Mouse (Mus musculus) MEL (cell line): ENCODE results near the gene Ccdc120. TPM values are rescaled to one million over a fixed set of nuclear protein-coding genes. Genes with fewer than 3 reads are reported as not detected.

ENCODE experiments used
- DNase-seq: peaks from one replicate; pipeline ENCODE4 v3.0.0; 2011; ENCODE audit warnings: low read depth, low spot score
- H3K27ac ChIP-seq: 2 replicates; pipeline ENCODE4 v1.5.1; 2012; ENCODE audit warnings: low read depth, mild to moderate bottlenecking, control low read depth, low read length, moderate library complexity; ENCODE audit not compliant: control insufficient read depth
- H3K27me3 ChIP-seq, 2 experiments: fragments of 150-350 bp in 1 of 2; sonication (generic) in 1 of 2; 2 replicates each; pipeline ENCODE4 v1.6.1; 2012; ENCODE audit warnings: low read length in 2 of 2, mild to moderate bottlenecking in 2 of 2, improper control_type of control experiment in 1 of 2, moderate library complexity in 1 of 2; ENCODE audit not compliant: insufficient read depth in 2 of 2, control insufficient read depth in 1 of 2
- H3K36me3 ChIP-seq, 2 experiments: 2 replicates each; pipeline ENCODE4 v1.6.1; 2012 to 2014; ENCODE audit warnings: low read length in 2 of 2, improper control_type of control experiment in 1 of 2, inconsistent platforms in 1 of 2, mild to moderate bottlenecking in 1 of 2; ENCODE audit not compliant: insufficient read depth in 2 of 2, control insufficient read depth in 1 of 2
- H3K4me1 ChIP-seq, 2 experiments: fragments of 150-350 bp in 1 of 2; sonication (generic) in 1 of 2; 2 replicates each; pipeline ENCODE4 v1.6.1; 2012; ENCODE audit warnings: low read length in 2 of 2, improper control_type of control experiment in 1 of 2, mild to moderate bottlenecking in 1 of 2; ENCODE audit not compliant: insufficient read depth in 2 of 2, control insufficient read depth in 1 of 2
- H3K4me3 ChIP-seq, 2 experiments: fragments of 150-350 bp in 1 of 2; sonication (generic) in 1 of 2; 2 replicates each; pipeline ENCODE4 v1.5.1; 2012; ENCODE audit warnings: low read depth in 2 of 2, low read length in 2 of 2, mild to moderate bottlenecking in 2 of 2, moderate library complexity in 2 of 2, control low read depth in 1 of 2, improper control_type of control experiment in 1 of 2; ENCODE audit not compliant: control insufficient read depth in 1 of 2, insufficient read depth in 1 of 2
- H3K79me2 ChIP-seq: 2 replicates; pipeline ENCODE4 v1.6.1; 2012; ENCODE audit warnings: mild to moderate bottlenecking, low read length, moderate library complexity; ENCODE audit not compliant: control insufficient read depth, poor library complexity, insufficient read depth
- H3K9ac ChIP-seq: 2 replicates; pipeline ENCODE4 v1.6.1; 2012; ENCODE audit warnings: low read depth, mild to moderate bottlenecking, control low read depth, low read length, moderate library complexity; ENCODE audit not compliant: control insufficient read depth, poor library complexity, severe bottlenecking
- H3K9me3 ChIP-seq: fragments of 150-350 bp; sonication (generic); replicated peaks from 2 replicates; pipeline ENCODE4 v1.6.1; 2012; ENCODE audit warnings: mild to moderate bottlenecking, low read length, improper control_type of control experiment, moderate library complexity; ENCODE audit not compliant: insufficient read depth
- CHD2 ChIP-seq: IDR thresholded peaks from 2 replicates; pipeline ENCODE4 v1.6.1; 2011; ENCODE audit warnings: low read length, improper control_type of control experiment
- CTCF ChIP-seq, 3 experiments: IDR thresholded peaks in 2 of 3; conservative IDR thresholded peaks in 1 of 3; 2 replicates each; pipeline ENCODE4 v1.5.1; 2011 to 2012; ENCODE audit warnings: low read length in 3 of 3, low read depth in 2 of 3, mild to moderate bottlenecking in 2 of 3, improper control_type of control experiment in 1 of 3, inconsistent platforms in 1 of 3, mixed read lengths in 1 of 3, moderate library complexity in 1 of 3; ENCODE audit not compliant: control insufficient read depth in 1 of 3, insufficient read depth in 1 of 3, poor library complexity in 1 of 3, severe bottlenecking in 1 of 3
- E2F4 ChIP-seq: IDR thresholded peaks from 2 replicates; pipeline ENCODE4 v1.6.1; 2011; ENCODE audit warnings: low read depth, low read length, improper control_type of control experiment, borderline replicate concordance
- EP300 ChIP-seq, 2 experiments: IDR thresholded peaks; 2 replicates each; pipeline ENCODE4 v1.6.1; 2011; ENCODE audit warnings: improper control_type of control experiment in 2 of 2, low read length in 2 of 2, low read depth in 1 of 2, mild to moderate bottlenecking in 1 of 2
- GATA1 ChIP-seq: IDR thresholded peaks from 2 replicates; pipeline ENCODE4 v1.6.1; 2011; ENCODE audit warnings: low read depth, low read length, improper control_type of control experiment
- HCFC1 ChIP-seq: IDR thresholded peaks from 2 replicates; pipeline ENCODE4 v1.6.1; 2012; ENCODE audit warnings: low read depth, mild to moderate bottlenecking, inconsistent platforms, low read length, improper control_type of control experiment, moderate library complexity
- KAT2A ChIP-seq: conservative IDR thresholded peaks from 2 replicates; pipeline ENCODE4 v1.6.1; 2012; ENCODE audit warnings: low read depth, low read length, improper control_type of control experiment, inconsistent platforms
- MYC ChIP-seq: IDR thresholded peaks from 2 replicates; pipeline ENCODE4 v1.6.1; 2011; ENCODE audit warnings: low read depth, mild to moderate bottlenecking, low read length, improper control_type of control experiment, moderate library complexity
- NELFE ChIP-seq: IDR thresholded peaks from 2 replicates; pipeline ENCODE4 v1.6.1; 2011; ENCODE audit warnings: low read depth, low read length, improper control_type of control experiment
- NRF1 ChIP-seq: IDR thresholded peaks from 2 replicates; pipeline ENCODE4 v1.6.1; 2014; ENCODE audit warnings: low read depth, mild to moderate bottlenecking, inconsistent platforms, low read length, improper control_type of control experiment, moderate library complexity; ENCODE audit not compliant: poor library complexity, insufficient read depth, severe bottlenecking
- POLR2A ChIP-seq, 2 experiments: IDR thresholded peaks; 2 replicates each; pipeline ENCODE4 v1.6.1; 2011 to 2012; ENCODE audit warnings: low read length in 2 of 2, mild to moderate bottlenecking in 2 of 2, control low read depth in 1 of 2, improper control_type of control experiment in 1 of 2, low read depth in 1 of 2, moderate library complexity in 1 of 2; ENCODE audit not compliant: control insufficient read depth in 1 of 2, insufficient read depth in 1 of 2, poor library complexity in 1 of 2
- POLR2AphosphoS2 ChIP-seq: IDR thresholded peaks from 2 replicates; pipeline ENCODE4 v1.6.1; 2011; ENCODE audit warnings: low read length, improper control_type of control experiment
- RAD21 ChIP-seq: IDR thresholded peaks from 2 replicates; pipeline ENCODE4 v1.6.1; 2011; ENCODE audit warnings: mild to moderate bottlenecking, low read depth, low read length, improper control_type of control experiment
- SMC3 ChIP-seq: IDR thresholded peaks from 2 replicates; pipeline ENCODE4 v1.6.1; 2011; ENCODE audit warnings: low read depth, low read length, improper control_type of control experiment
- TBP ChIP-seq: IDR thresholded peaks from 2 replicates; pipeline ENCODE4 v1.8.0; 2011; ENCODE audit warnings: low read depth, low read length, improper control_type of control experiment
- ZC3H11A ChIP-seq: IDR thresholded peaks from 2 replicates; pipeline ENCODE4 v1.6.1; 2012; ENCODE audit warnings: low read depth, mild to moderate bottlenecking, inconsistent platforms, low read length, improper control_type of control experiment
- ZKSCAN1 ChIP-seq: IDR thresholded peaks from 2 replicates; pipeline ENCODE4 v1.6.1; 2012; ENCODE audit warnings: low read depth, mild to moderate bottlenecking, inconsistent platforms, low read length, improper control_type of control experiment, moderate library complexity
- polyA plus RNA-seq, 2 experiments: library from polyadenylated mRNA; stranded (reverse) in 1 of 2; unstranded in 1 of 2; fragments of >175 nt in 1 of 2; fragments of >200 nt in 1 of 2; gene quantifications; 2 replicates each; pipeline versions ENCODE4 v1.2.1 to v1.2.4; 2012; ENCODE audit warnings: low replicate concordance in 2 of 2, low read depth in 1 of 2; ENCODE audit not compliant: insufficient read length in 2 of 2, insufficient read depth in 1 of 2, missing spikeins in 1 of 2
- total RNA-seq: library from RNA; depleted of rRNA; stranded (reverse); fragments of 300-350 nt; gene quantifications from 2 replicates; pipeline ENCODE4 v1.2.3, GENCODE M21; 2012

Ccdc120 gene
- total and polyA plus RNA-seq, 3 experiments: 3.9 to 12.2 TPM; not detected in 1

- Histone ChIP-seq H3K79me2 (no peaks in the 10 kb centered on the region; the same call in 1 of the 2 replicates), H3K9ac (peak overlapping the region; percentile 82), H3K36me3 (peaks cover 0 to 2% of the 10 kb centered on the region in 2 experiments; a peak in 1 of 4 replicates), H3K27ac (0 out of 2 replicates have a peak overlapping the region, but pooled peaks have one; percentile 21), H3K9me3 (no peaks in the 10 kb centered on the region), H3K27me3 (no peaks in the 10 kb centered on the region), H3K4me1 (peaks cover 0 to 11% of the 10 kb centered on the region in 2 experiments; a peak in 1 of 4 replicates), H3K4me3 (peak overlapping the region; percentile 63 to 71)
- peak; percentile 91 for DNase-seq
- TF ChIP-seq NRF1 (peak; percentile 46; the same call in 1 of the 2 replicates), E2F4 (no peak), CTCF (IDR thresholded peaks at IDR 0.05 in 2 of 3, conservative IDR thresholded peaks at IDR 0.05 in 1 of 3; ENCODE audit: control insufficient read depth in 1 of 3, insufficient read depth in 1 of 3, low read depth in 2 of 3, low read length in 3 of 3, poor library complexity in 1 of 3, severe bottlenecking in 1 of 3) (peak; percentile 62 to 90 (median 87); a peak in 5 of 6 replicates), NELFE (0 out of 2 replicates have a peak, but pooled peaks have one; percentile 19), TBP (no peak), POLR2A (IDR thresholded peaks at IDR 0.05; ENCODE audit: control insufficient read depth in 1 of 2, insufficient read depth in 1 of 2, low read depth in 1 of 2, low read length in 2 of 2, poor library complexity in 1 of 2) (peak; percentile 56 to 57; a peak in 2 of 4 replicates), KAT2A (no peak), HCFC1 (no peak), EP300 (IDR thresholded peaks at IDR 0.05; ENCODE audit: low read depth in 1 of 2, low read length in 2 of 2) (no peak), ZC3H11A (peak; percentile 26; the same call in 1 of the 2 replicates), RAD21 (peak; percentile 59), SMC3 (peak; percentile 74)
Measured at GRCm38 (mm10) chrX:7733571-7734156, 17.0 kb downstream of the Ccdc120 start.

- no peaks in the 10 kb centered on the region for H3K36me3 ChIP-seq
- TF ChIP-seq MYC (no peak), SMC3 (no peak), CTCF (IDR thresholded peaks at IDR 0.05 in 2 of 3, conservative IDR thresholded peaks at IDR 0.05 in 1 of 3; ENCODE audit: control insufficient read depth in 1 of 3, insufficient read depth in 1 of 3, low read depth in 2 of 3, low read length in 3 of 3, poor library complexity in 1 of 3, severe bottlenecking in 1 of 3) (no peak), CHD2 (no peak), GATA1 (no peak), POLR2AphosphoS2 (no peak), ZKSCAN1 (no peak)
- H3K79me2 ChIP-seq: no peaks in the 10 kb centered on the region; the same call in 1 of the 2 replicates
- H3K4me3 ChIP-seq: peak overlapping the region; percentile 63 to 77
- H3K4me1 ChIP-seq: peaks cover 3 to 11% of the 10 kb centered on the region in 2 experiments; a peak in 2 of 4 replicates
- H3K27me3 ChIP-seq: no peaks in the 10 kb centered on the region
- H3K9ac ChIP-seq: peak overlapping the region; percentile 60
- no peak overlapping the region for H3K27ac ChIP-seq
- H3K9me3 ChIP-seq: no peaks in the 10 kb centered on the region
- DNase-seq: no peak
Measured at GRCm38 (mm10) chrX:7728922-7729265, 21.8 kb downstream of the Ccdc120 start.
